Mouse (Mus musculus) stomach, embryonic 15.5 days (tissue): Measurements from ENCODE around the gene Apol11a. TPM values are rescaled to one million over a fixed set of nuclear protein-coding genes. Genes with fewer than 3 reads are reported as not detected.

Source experiments
- polyA plus RNA-seq: library from polyadenylated mRNA; unstranded; fragments of >200 nt; fragmentation: Nextera tagmentation; extraction: Ambion mirVana; gene quantifications from 2 replicates; pipeline ENCODE4 v1.2.1, GENCODE M21; 2015

Apol11a gene
- polyA plus RNA-seq, 1 experiment from 2014 or later = not detected

Other genes starting within 250 kb of the Apol11a start
- gene Rbfox2, start 201.3 kb upstream of the Apol11a start, polyA plus RNA-seq = 54.2 and 56.8 TPM in 2 replicates
- gene Apol7a, start 109.2 kb upstream of the Apol11a start, polyA plus RNA-seq = 4.6 and 4.9 TPM in 2 replicates
- 0.14 and 0.27 TPM in 2 replicates for gene Apol9a, start 97.1 kb upstream of the Apol11a start, polyA plus RNA-seq
- gene Apol7b, start 60.8 kb upstream of the Apol11a start, polyA plus RNA-seq = 0.24 TPM in 1 of 2 replicates, not detected in the other
- gene Apol10a, start 31.2 kb upstream of the Apol11a start, polyA plus RNA-seq = 0.04 and 0.08 TPM in 2 replicates
- 0.46 and 1.1 TPM in 2 replicates for gene Apol7c, start 25.0 kb downstream of the Apol11a start, polyA plus RNA-seq
- not detected in 2 replicates for gene 1700025B11Rik, start 53.6 kb downstream of the Apol11a start, polyA plus RNA-seq
- gene Apol10b, start 87.9 kb downstream of the Apol11a start, polyA plus RNA-seq = 0.28 and 0.37 TPM in 2 replicates
- not detected in 2 replicates for gene Gm36245, start 91.0 kb downstream of the Apol11a start, polyA plus RNA-seq
- 0.09 and 0.31 TPM in 2 replicates for gene Apol11b, start 135.0 kb downstream of the Apol11a start, polyA plus RNA-seq
- gene Apol7e, start 190.6 kb downstream of the Apol11a start, polyA plus RNA-seq = 0.17 and 0.51 TPM in 2 replicates
- gene Apol9b, start 220.8 kb downstream of the Apol11a start, polyA plus RNA-seq = 0.13 TPM in 1 of 2 replicates, not detected in the other
- 0.75 and 1.7 TPM in 2 replicates for gene Apol8, start 248.7 kb downstream of the Apol11a start, polyA plus RNA-seq